Mouse (Mus musculus) kidney, adult 2 months (tissue): ENCODE data around the gene Sox9.

Experiments used
- CTCF ChIP-seq: fragments of 200-500 bp; conservative IDR thresholded peaks from 2 replicates; pipeline ENCODE4 v1.5.1; 2011; ENCODE audit warnings: low read depth, mild to moderate bottlenecking, control low read depth, low read length, moderate library complexity, mixed read lengths; ENCODE audit not compliant: insufficient read depth, insufficient read length
- POLR2A ChIP-seq: fragments of 200-500 bp; IDR thresholded peaks from one replicate; pipeline ENCODE4 v1.6.1; 2011; ENCODE audit warnings: low read depth, low read length, control low read depth

DNA sequence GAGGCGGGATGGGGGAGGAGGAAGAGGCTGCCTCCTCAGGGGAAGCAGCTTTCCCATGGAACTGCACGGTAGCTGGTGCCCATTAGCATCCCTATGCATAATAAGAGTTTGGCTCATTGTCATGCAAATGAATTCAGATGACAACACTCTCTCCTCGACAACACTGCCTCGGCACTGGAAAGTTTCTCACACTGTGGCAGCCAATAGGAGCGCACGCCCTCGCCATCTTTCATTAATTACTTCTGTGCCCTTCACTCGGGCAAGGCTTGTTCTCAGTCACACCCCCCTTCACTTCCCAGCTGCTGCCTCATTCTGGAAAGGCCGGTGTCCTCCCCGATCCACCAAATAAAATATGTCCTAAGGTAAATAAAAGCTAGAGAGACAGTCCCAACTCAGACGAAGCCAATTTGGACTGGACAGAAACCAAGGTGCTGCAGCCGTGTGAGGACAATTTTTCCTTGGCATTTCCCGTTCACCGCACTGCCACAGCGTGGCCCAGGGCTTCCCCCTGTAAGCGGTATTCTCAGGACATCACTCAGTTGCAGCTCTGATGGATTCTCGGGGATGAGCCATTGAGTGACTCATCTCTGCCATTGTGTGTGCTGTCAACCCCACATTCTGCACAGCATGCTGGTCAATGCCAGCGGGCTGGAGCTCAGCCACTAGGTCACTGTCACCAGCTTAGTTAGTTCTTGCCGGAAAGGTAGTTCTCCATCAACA lies 29.3 kb downstream of the Sox9 start:
- TF ChIP-seq CTCF (no peak), POLR2A (no peak)
